Mouse (Mus musculus) C2C12 (cell line): ENCODE measurements around the gene Smarca4. TPM values are rescaled to one million over a fixed set of nuclear protein-coding genes. Genes with fewer than 3 reads are reported as not detected.
A peak's percentile ranks its signal among the peaks of the same experiment; 100 is the strongest.

ENCODE experiments used
- H3K27me3 ChIP-seq: one replicate; pipeline ENCODE4 v1.6.1; 2011; ENCODE audit not compliant: control insufficient read depth, insufficient read depth, insufficient read length
- H3K36me3 ChIP-seq: one replicate; pipeline ENCODE4 v1.6.1; 2011; ENCODE audit not compliant: control insufficient read depth, insufficient read depth
- H3K4me3 ChIP-seq: one replicate; pipeline ENCODE4 v1.5.1; 2011; ENCODE audit warnings: mild to moderate bottlenecking, control low read depth; ENCODE audit not compliant: poor library complexity, insufficient read depth, severe bottlenecking
- H3K79me2 ChIP-seq: one replicate; pipeline ENCODE4 v1.6.1; 2011; ENCODE audit not compliant: control insufficient read depth, insufficient read depth
- H3K79me3 ChIP-seq: one replicate; pipeline ENCODE4 v1.6.1; 2011; ENCODE audit warnings: low read depth, control low read depth
- H3ac ChIP-seq: one replicate; pipeline ENCODE3; 2011; ENCODE audit warnings: low read depth; ENCODE audit not compliant: control insufficient read depth, insufficient read length
- CEBPB ChIP-seq: IDR thresholded peaks from one replicate; pipeline ENCODE4 v1.6.1; 2011; ENCODE audit warnings: low read depth, mild to moderate bottlenecking, control low read depth, moderate library complexity
- CTCF ChIP-seq: IDR thresholded peaks from one replicate; pipeline ENCODE4 v1.5.1; 2011; ENCODE audit not compliant: control insufficient read depth, insufficient read depth, insufficient read length
- FOSL1 ChIP-seq: IDR thresholded peaks from one replicate; pipeline ENCODE4 v1.8.0; 2011; ENCODE audit warnings: mild to moderate bottlenecking, low read length; ENCODE audit not compliant: poor library complexity, insufficient read depth, severe bottlenecking
- MAX ChIP-seq: IDR thresholded peaks from one replicate; pipeline ENCODE4 v1.6.1; 2011; ENCODE audit warnings: mild to moderate bottlenecking, control low read depth
- MYOD1 ChIP-seq: IDR thresholded peaks from one replicate; pipeline ENCODE4 v1.6.1; 2011; ENCODE audit warnings: low read depth; ENCODE audit not compliant: control insufficient read depth, insufficient read length
- MYOG ChIP-seq: IDR thresholded peaks from one replicate; pipeline ENCODE4 v1.6.1; 2011; ENCODE audit not compliant: control insufficient read depth, insufficient read length; ENCODE audit errors: extremely low read depth
- USF1 ChIP-seq: IDR thresholded peaks from one replicate; pipeline ENCODE4 v1.6.1; 2011; ENCODE audit warnings: low read depth, mild to moderate bottlenecking, control low read depth, moderate library complexity
- microRNA-seq: library from miRNA; unstranded; fragments of <30 nt; microRNA quantifications from one replicate; pipeline ENCODE4, GENCODE M21; 2019; ENCODE audit warnings: borderline microRNAs expressed
- polyA plus RNA-seq: library from polyadenylated mRNA; unstranded; fragments of >200 nt; fragmentation: generic; extraction: Trizol; gene quantifications from one replicate; pipeline ENCODE4 v1.2.1, GENCODE M21; 2012; ENCODE audit warnings: missing spikeins

Gene Smarca4
- polyA plus RNA-seq, 1 experiment = 72.2 TPM

GRCm38 (mm10) chr9:21748033-21748432, 132.1 kb downstream of the Smarca4 start:
- peaks cover 59% of the 10 kb centered on the region for H3K36me3 ChIP-seq
- no peaks in the 10 kb centered on the region for H3K79me3 ChIP-seq
- H3K27me3 ChIP-seq = no peaks in the 10 kb centered on the region
- H3K79me2 ChIP-seq = peaks cover 8% of the 10 kb centered on the region
- H3ac ChIP-seq = no peak overlapping the region
- no peak for TF ChIP-seq CTCF
- no peak for TF ChIP-seq MYOG
- TF ChIP-seq USF1 = no peak
- no peak for TF ChIP-seq FOSL1
- H3K4me3 ChIP-seq = no peak overlapping the region

GRCm38 (mm10) chr9:21748491-21748890, 132.5 kb downstream of the Smarca4 start:
- H3K36me3 ChIP-seq = peaks cover 58% of the 10 kb centered on the region

GRCm38 (mm10) chr9:21749382-21750118, 133.6 kb downstream of the Smarca4 start:
- no peak for TF ChIP-seq CEBPB
- TF ChIP-seq USF1 = no peak
- Histone ChIP-seq H3K27me3 (no peaks in the 10 kb centered on the region), H3K36me3 (peaks cover 47% of the 10 kb centered on the region), H3ac (no peak overlapping the region), H3K4me3 (no peak overlapping the region), H3K79me3 (no peaks in the 10 kb centered on the region), H3K79me2 (peaks cover 8% of the 10 kb centered on the region)

More at GRCm38 (mm10) chr9:21748491-21748890, 132.5 kb downstream of the Smarca4 start:
- Histone ChIP-seq H3K79me3 (no peaks in the 10 kb centered on the region), H3ac (no peak overlapping the region), H3K79me2 (peaks cover 8% of the 10 kb centered on the region), H3K27me3 (no peaks in the 10 kb centered on the region), H3K4me3 (no peak overlapping the region)
- TF ChIP-seq CEBPB (no peak), MYOG (no peak), USF1 (no peak), FOSL1 (no peak), MYOD1 (no peak), MAX (no peak), CTCF (no peak)

- TF ChIP-seq MYOD1 (no peak), FOSL1 (no peak)
- Histone ChIP-seq H3K79me3 (peaks cover 5% of the 10 kb centered on the region), H3ac (no peak overlapping the region), H3K79me2 (peaks cover 8% of the 10 kb centered on the region), H3K36me3 (peaks cover 42% of the 10 kb centered on the region), H3K4me3 (no peak overlapping the region), H3K27me3 (no peaks in the 10 kb centered on the region)
Measured at GRCm38 (mm10) chr9:21750370-21750769, 134.4 kb downstream of the Smarca4 start.

- no peak overlapping the region for H3K4me3 ChIP-seq
- no peaks in the 10 kb centered on the region for H3K27me3 ChIP-seq
- peaks cover 6% of the 10 kb centered on the region for H3K79me3 ChIP-seq
- peaks cover 16% of the 10 kb centered on the region for H3K79me2 ChIP-seq
- H3ac ChIP-seq = no peak overlapping the region
- TF ChIP-seq MAX (peak; percentile 87), MYOD1 (peak; percentile 94), MYOG (no peak), CEBPB (no peak), CTCF (peak; percentile 77), USF1 (no peak), FOSL1 (peak; percentile 66)
- H3K36me3 ChIP-seq = peaks cover 39% of the 10 kb centered on the region
Measured at GRCm38 (mm10) chr9:21751347-21751746, 135.4 kb downstream of the Smarca4 start.

GRCm38 (mm10) chr9:21752252-21752792, 136.4 kb downstream of the Smarca4 start:
- Histone ChIP-seq H3ac (peak overlapping the region; percentile 0), H3K36me3 (peaks cover 39% of the 10 kb centered on the region), H3K27me3 (no peaks in the 10 kb centered on the region), H3K79me2 (peaks cover 25% of the 10 kb centered on the region), H3K79me3 (peaks cover 14% of the 10 kb centered on the region), H3K4me3 (no peak overlapping the region)
- TF ChIP-seq MAX = no peak
- TF ChIP-seq MYOD1 = peak; percentile 96

Small RNA genes lying within 50 kb of the gene (microRNA-seq; reads per million reads assigned to microRNA genes)
- gene Mir1946b = not detected

Other genes with a start within 250 kb of the Smarca4 start
- 66.6 TPM for gene Ilf3, start 248.3 kb upstream of the Smarca4 start, polyA plus RNA-seq
- 61.7 TPM for gene Qtrt1, start 204.3 kb upstream of the Smarca4 start, polyA plus RNA-seq
- gene Dnm2, start 191.3 kb upstream of the Smarca4 start, polyA plus RNA-seq = 64.4 TPM
- gene Tmed1, start 105.9 kb upstream of the Smarca4 start, polyA plus RNA-seq = 100 TPM
- gene AB124611, start 90.0 kb upstream of the Smarca4 start, polyA plus RNA-seq = 0.19 TPM
- gene Carm1, start 69.3 kb upstream of the Smarca4 start, polyA plus RNA-seq = 69.9 TPM
- gene Timm29, start 23.4 kb upstream of the Smarca4 start, polyA plus RNA-seq = 20.8 TPM
- 12.5 TPM for gene Yipf2, start 23.3 kb upstream of the Smarca4 start, polyA plus RNA-seq
- 58.3 TPM for gene Ldlr, start 107.3 kb downstream of the Smarca4 start, polyA plus RNA-seq
- 80.1 TPM for gene Spc24, start 144.1 kb downstream of the Smarca4 start, polyA plus RNA-seq
- gene Kank2, start 182.6 kb downstream of the Smarca4 start, polyA plus RNA-seq = 43.3 TPM
- gene Angptl8, start 219.3 kb downstream of the Smarca4 start, polyA plus RNA-seq = 0.04 TPM
- 12.1 TPM for gene Dock6, start 236.5 kb downstream of the Smarca4 start, polyA plus RNA-seq